Mouse (Mus musculus): Measurements from ENCODE around the gene Ccni.

DNA sequence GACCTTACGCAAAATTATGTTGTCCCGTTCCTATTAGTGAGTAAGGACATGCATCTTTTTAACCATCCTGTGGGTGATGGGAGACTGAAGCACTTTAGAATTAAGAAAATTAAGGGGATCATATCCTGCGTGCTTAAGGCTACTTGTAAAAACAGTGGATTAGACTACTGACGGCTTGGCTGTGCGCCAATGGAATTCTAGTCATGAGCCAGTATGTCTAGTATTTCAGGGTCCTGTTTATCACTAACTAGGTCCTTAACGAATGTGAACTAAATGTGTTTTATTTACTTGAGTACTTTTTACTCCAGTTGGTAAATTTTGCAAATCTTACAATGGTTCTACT lies 682 bp upstream of the Ccni start:
- no peak for TF ChIP-seq CTCF (IDR thresholded peaks at IDR 0.05)
- no peak for TF ChIP-seq POLR2A (IDR thresholded peaks at IDR 0.05; ENCODE audit: insufficient read depth, low read depth, low read length)

All from heart, adult 2 months (tissue).